Mouse (Mus musculus): ENCODE results near the gene Olfr350.

Olfr350 gene

DNA sequence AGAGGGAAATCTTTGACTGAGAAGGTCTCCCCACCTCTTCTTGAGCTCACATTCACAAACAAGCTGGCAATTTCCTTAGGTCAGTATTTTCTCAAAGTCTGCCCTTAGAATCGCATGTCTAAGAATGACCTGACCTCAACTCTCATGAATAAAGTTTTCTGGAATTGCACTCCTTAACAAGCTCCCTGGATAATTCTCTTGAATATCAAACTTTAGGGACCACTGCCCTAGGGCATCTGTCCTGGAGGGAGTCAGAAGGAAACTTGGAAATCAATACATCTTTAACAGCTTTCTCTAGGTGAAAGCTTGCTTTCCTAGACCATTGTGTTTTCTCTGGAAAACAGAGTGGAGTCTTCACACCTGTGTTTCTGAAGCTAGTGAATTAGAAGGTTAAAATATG lies at the start of gene Olfr350:
Gene Olfr350, plus strand, starts transcription at position 301 of the 400 bp plus-strand sequence.
- no peak for DNase-seq (ENCODE audit: low spot score in 2 of 2)

DNA sequence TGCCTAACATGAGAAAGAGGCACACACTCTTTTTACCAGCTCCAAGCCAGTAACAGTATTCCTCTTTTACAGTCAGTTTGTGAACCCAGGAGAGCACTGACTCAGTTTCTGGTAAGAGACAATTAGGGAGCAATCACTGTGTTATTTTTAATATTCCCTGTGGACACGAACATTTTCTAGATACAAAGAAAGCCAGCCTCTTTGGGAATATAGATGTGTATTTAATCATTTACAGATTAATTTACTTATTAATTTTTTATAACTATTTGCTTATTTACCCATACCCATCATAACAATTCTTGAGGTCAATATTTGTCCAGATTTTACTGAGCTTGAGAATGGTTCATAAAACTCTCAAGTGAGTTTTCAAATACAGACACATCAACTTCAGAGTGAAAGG lies 29.2 kb upstream of the Olfr350 start, which contains the start of gene Olfr3:
Gene Olfr3, minus strand, starts transcription at position 101 of the 400 bp plus-strand sequence.
- no peak for DNase-seq (ENCODE audit: low spot score in 2 of 2)

DNA sequence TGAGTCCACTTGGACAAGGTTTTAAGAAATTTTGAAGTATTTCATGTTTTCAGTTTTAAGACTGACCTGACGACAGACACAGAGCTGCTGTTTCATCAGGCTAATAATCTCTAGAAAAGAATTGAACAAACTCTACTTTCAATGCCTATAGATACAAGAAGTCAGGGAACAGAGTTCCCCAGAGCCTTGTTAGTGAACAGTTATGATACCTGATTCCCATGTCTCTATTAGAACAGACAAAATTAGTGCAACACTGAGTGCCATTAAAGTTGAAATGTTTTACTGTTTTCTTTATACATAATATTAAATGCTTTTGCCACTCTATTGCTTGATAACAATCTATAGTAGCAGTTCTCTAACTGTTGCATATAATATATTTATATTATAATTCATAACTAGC lies 16.4 kb downstream of the Olfr350 start, which contains the start of gene Olfr351:
Gene Olfr351, minus strand, starts transcription at position 101 of the 400 bp plus-strand sequence.
- DNase-seq (ENCODE audit: low spot score in 2 of 2) = no peak

DNA sequence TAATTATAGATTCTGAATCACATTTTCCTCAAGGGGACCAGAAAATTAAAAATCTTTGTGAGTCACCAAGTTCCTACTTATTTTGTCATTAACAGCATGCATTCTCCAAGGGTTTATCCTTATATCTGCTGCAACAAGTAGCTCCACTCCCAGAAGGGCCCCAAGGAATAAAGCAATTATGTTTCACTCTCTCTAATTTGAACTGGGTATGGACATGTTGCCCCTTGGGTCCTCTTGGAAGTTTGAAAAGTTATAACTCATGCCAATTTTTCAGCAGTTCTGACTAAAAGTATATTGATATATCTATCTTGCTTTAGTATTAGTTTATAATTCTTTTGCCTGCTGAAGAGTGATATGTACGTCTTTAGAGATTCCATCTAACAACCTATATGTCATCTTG lies 22.1 kb downstream of the Olfr350 start, which contains the start of gene Olfr352:
Gene Olfr352, plus strand, starts transcription at position 301 of the 400 bp plus-strand sequence.
- no peak for DNase-seq (ENCODE audit: low spot score in 2 of 2)

DNA sequence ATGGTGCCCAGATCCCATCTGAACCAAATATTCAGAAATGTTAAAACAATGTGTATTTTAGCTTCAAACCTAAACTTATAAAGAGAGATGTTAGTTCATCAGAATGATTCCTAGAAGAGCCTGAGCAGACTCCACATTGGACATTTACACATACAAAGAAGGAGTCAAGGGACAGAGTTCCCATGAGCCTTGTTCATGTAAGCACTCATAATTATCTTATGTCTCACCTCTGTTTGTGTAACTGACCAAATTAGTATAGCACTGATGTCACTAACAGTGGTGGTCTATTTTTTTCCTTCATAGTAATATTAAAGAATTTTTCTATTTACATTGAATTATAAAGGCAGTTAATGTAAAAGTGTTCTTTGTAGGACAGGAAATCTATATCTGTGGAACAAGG lies 46.7 kb downstream of the Olfr350 start, which contains the start of gene Olfr353:
Gene Olfr353, minus strand, starts transcription at position 101 of the 400 bp plus-strand sequence.
- no peak for DNase-seq (ENCODE audit: low spot score in 2 of 2)

DNA sequence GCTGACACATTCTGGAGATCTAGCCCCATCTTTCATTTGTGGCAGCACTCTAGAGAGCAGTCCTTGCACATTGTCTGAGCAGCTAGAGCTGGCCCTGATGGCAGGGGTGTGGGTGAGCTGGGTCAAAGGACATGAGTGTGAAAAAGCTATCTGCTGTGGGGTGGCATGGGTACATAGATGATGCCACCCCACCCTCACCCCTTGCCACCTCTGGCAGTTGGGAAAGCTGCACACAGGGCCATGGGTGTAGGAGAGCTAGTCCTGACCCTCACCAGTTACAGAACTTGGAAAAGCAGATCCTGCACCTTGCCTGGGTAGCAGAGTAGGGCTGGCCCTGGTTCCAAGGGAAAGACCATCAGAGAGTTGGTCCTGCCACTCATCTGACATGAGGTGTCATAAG lies 51.0 kb downstream of the Olfr350 start:
- no peak for DNase-seq (ENCODE audit: low spot score in 2 of 2)
